Mouse (Mus musculus): ENCODE data around the gene Tmem28. TPM values are rescaled to one million over a fixed set of nuclear protein-coding genes. Genes with fewer than 3 reads are reported as not detected.

Tmem28 gene
- total and polyA plus RNA-seq, 3 experiments: 0.06 TPM; not detected in 2

- Histone ChIP-seq H3K4me1 (ENCODE audit: control insufficient read depth, insufficient read depth, low read length) (no peaks in the 10 kb centered on the region; the same call in 1 of the 2 replicates), H3K36me3 (ENCODE audit: control insufficient read depth, insufficient read depth, low read length) (no peaks in the 10 kb centered on the region), H3K27ac (no peak overlapping the region), H3K4me3 (no peak overlapping the region), H3K9ac (ENCODE audit: low read depth, low read length) (no peak overlapping the region), H3K79me2 (replicated peaks; ENCODE audit: control insufficient read depth, insufficient read depth, low read length) (no peaks in the 10 kb centered on the region), H3K27me3 (ENCODE audit: control insufficient read depth, insufficient read depth, low read length) (no peaks in the 10 kb centered on the region)
- intact Hi-C loops (cut with DNase I): no loop called here
- no peak for TF ChIP-seq EP300 (IDR thresholded peaks at IDR 0.05; ENCODE audit: insufficient read depth, low read depth, low read length)
- no peak for TF ChIP-seq CTCF (IDR thresholded peaks at IDR 0.05)
- TF ChIP-seq POLR2A (IDR thresholded peaks at IDR 0.05; ENCODE audit: insufficient read depth, low read depth, low read length): no peak
- 31% methylated on average over 4 of the region's 4 CpGs for WGBS
- DNase-seq: no peak
Observed at GRCm38 (mm10) chrX:99873920-99874296, 53.1 kb downstream of the Tmem28 start.

GRCm38 (mm10) chrX:99876781-99877180 lies 56.0 kb downstream of the Tmem28 start:
- Histone ChIP-seq H3K27ac (no peak overlapping the region), H3K4me3 (no peak overlapping the region), H3K4me1 (ENCODE audit: control insufficient read depth, insufficient read depth, low read length) (no peaks in the 10 kb centered on the region; the same call in 1 of the 2 replicates), H3K27me3 (ENCODE audit: control insufficient read depth, insufficient read depth, low read length) (no peaks in the 10 kb centered on the region), H3K36me3 (ENCODE audit: control insufficient read depth, insufficient read depth, low read length) (no peaks in the 10 kb centered on the region), H3K79me2 (replicated peaks; ENCODE audit: control insufficient read depth, insufficient read depth, low read length) (no peaks in the 10 kb centered on the region), H3K9ac (ENCODE audit: low read depth, low read length) (no peak overlapping the region)
- 37% methylated on average over 4 of the region's 4 CpGs for WGBS
- TF ChIP-seq EP300 (IDR thresholded peaks at IDR 0.05; ENCODE audit: insufficient read depth, low read depth, low read length): no peak
- no peak for TF ChIP-seq POLR2A (IDR thresholded peaks at IDR 0.05; ENCODE audit: insufficient read depth, low read depth, low read length)
- no peak for TF ChIP-seq CTCF (IDR thresholded peaks at IDR 0.05)
- intact Hi-C loops (cut with DNase I): no loop called here
- peak in 1 of 2 experiments; percentile 11 for DNase-seq

DNA sequence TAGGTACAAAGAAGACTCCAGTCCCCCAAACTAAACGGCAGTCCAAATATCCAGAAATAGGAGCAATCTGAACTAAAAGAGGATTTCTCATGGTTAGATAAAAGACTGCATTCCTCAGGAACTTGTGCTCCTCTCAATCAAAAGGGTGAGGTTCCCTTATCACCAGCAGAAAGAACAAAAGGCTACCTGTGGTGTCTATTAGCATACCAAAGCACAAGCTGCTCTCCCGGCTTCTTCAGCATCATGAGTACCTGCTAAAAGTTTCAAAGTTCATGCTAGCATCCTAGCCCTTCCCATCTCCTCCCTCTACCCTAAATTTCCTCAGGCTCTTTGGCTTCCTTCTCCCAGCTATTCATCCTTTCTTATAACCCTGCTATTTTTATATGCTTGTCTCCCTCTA lies 62.6 kb downstream of the Tmem28 start:
- H3K4me1 ChIP-seq (ENCODE audit: control insufficient read depth, insufficient read depth, low read length): no peaks in the 10 kb centered on the region
- no peaks in the 10 kb centered on the region for H3K79me2 ChIP-seq (replicated peaks; ENCODE audit: control insufficient read depth, insufficient read depth, low read length)
- H3K27ac ChIP-seq: no peak overlapping the region
- H3K27me3 ChIP-seq (ENCODE audit: control insufficient read depth, insufficient read depth, low read length): no peaks in the 10 kb centered on the region
- intact Hi-C loops (cut with DNase I): no loop called here
- TF ChIP-seq POLR2A (IDR thresholded peaks at IDR 0.05; ENCODE audit: insufficient read depth, low read depth, low read length) (no peak), EP300 (IDR thresholded peaks at IDR 0.05; ENCODE audit: insufficient read depth, low read depth, low read length) (no peak), CTCF (IDR thresholded peaks at IDR 0.05) (no peak)
- no peaks in the 10 kb centered on the region for H3K36me3 ChIP-seq (ENCODE audit: control insufficient read depth, insufficient read depth, low read length)
- DNase-seq: no peak
- no peak overlapping the region for H3K9ac ChIP-seq (ENCODE audit: low read depth, low read length)
- no peak overlapping the region for H3K4me3 ChIP-seq
- WGBS: 59% methylated on average over 2 of the region's 2 CpGs

Other genes starting within 250 kb of the Tmem28 start
- 1 to 10 TPM; 1.7 to 2.3 TPM for gene Eda, start 154.6 kb downstream of the Tmem28 start, total RNA-seq (2021)
- gene Eda, start 154.6 kb downstream of the Tmem28 start, polyA plus RNA-seq (2012; rRNA removed): 1.4 and 2.4 TPM in 2 replicates

Measured in heart, adult 2 months (tissue).